Mouse (Mus musculus): ENCODE results near the gene Taar6.

Gene Taar6

DNA sequence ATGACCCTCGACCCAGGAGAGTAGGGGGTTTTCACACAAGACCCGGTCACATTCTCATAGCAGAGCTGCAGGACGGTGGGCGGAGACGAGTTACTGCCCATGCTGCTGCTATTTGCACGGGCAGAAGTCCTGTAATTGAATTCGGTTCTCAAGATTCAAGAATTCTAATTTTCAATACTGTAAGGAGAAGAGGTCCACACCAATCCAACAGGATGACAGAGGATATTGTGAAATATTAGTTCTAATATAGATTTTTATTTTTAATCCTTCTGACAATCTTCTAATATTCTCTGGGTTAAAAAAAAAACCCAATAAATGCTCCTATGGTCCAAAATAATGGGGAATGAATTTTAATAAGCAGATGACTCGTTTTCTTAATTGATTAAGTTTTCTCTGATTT is at the start of gene Taar6:
Gene Taar6 (minus strand): TSS at position 101 of the 400 bp plus-strand sequence.
- no peak for DNase-seq (ENCODE audit: low read depth, low spot score)

DNA sequence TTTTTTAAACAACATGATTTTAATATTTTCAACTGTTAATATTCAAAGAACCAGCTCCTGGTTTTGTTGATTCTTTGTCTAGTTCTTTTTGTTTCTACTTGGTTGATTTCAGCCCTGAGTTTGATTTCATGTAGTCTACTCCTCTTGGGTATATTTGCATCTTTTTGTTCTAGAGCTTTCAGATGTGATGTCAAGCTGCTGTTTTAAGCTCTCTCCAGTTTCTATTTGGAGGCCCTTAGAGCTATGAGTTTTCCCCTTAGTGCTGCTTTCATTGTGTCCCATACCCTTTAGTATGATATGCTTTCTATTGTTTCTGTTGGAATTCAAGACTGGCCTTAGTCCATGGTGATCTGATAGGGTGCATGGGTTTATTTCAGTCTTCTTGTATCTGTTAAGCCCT is 45.9 kb upstream of the Taar6 start:
- DNase-seq (ENCODE audit: low read depth, low spot score), result no peak

DNA sequence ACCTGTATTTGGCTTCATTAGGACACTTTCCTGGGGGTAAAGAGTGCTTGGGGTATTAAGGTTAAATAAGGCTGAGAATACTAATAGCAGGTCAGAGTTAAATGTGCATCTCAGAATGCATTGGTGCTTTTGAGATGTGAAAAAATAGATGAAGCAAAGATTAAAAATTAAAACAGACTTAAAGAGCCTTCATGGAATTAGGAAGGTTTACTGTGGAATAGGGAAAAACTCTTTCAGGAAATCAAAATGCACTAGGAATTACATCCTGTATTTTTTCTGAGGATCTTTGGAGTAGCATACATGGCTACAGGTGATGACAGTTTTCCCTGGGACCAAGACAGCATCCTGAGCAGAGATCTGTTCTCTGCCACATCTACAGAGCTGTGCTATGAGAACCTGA is 41.5 kb upstream of the Taar6 start, which contains the start of gene Taar7d:
Gene Taar7d (plus strand): TSS at position 301 of the 400 bp plus-strand sequence.
- no peak for DNase-seq (ENCODE audit: low read depth, low spot score)

DNA sequence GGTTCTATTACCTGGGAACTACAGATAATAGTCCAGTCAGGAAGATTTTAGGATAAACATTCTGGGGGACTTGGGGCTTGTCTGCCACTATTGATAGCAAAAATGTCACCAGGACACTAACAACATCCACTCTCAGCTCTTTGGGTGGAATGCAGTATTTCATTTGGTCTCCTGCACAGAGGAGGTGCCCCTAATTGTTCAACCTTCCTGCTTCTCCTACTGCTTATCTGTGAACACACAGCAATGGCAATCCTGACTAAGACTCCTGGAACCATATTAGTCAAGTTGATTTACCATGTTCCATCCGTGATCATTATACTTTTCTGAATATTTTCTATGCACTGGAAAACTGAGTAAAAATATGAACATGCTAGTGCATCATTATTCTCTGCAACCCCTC is 22.7 kb upstream of the Taar6 start:
- no peak for DNase-seq (ENCODE audit: low read depth, low spot score)

DNA sequence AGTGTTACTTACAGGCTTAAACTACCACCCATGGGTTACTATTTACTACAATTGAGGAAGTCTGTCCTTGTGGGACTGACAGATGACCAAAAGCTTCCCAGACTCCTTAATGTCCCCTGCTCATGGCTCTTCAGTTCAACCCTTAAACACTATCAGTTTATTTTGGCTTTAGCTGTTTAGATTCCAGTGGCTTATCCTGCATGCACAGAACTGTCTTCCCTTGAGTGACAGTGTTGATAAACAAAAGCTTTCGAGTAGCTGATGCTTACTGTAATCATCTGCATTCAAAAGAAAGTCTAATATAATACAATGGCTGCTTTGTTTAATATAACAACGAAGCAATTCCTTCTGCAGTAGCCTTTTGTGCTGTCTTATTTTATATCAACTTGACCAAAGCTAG is 21.6 kb upstream of the Taar6 start:
- no peak for DNase-seq (ENCODE audit: low read depth, low spot score)

DNA sequence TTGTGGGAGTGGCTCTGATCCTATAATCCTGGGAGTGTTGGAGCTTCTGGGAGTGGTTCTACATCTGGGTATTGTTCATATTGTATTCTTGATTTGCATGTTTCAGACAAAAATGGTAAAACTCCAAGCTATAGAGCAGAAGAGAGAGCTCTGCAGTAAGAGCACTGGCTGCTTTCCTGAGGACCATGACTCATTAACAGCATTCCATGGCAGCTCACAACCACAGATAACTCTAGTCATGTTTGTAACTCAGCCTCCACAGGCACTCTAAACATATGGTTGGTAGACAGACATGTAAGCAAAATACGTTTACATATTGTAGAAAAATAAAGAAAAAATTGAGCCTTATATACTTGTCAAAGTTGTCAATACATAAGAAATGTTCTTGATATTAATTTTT is 21.0 kb upstream of the Taar6 start:
- no peak for DNase-seq (ENCODE audit: low read depth, low spot score)

DNA sequence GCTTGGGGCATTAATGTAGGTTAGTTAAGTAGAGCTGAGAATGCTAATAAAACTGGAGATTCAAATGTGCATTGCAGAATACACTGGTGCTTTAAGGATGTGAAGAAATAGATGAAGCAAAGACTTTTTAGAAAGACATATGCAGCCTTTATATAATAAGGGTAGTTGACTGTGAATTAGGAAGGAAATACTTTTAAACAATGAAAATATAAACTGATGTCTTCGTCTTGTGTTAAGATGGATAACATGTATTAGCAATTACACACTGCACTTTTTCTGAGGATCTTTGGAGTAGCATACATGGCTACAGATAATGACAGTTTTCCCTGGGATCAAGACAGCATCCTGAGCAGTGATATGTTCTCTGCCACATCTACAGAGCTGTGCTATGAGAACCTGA is 14.2 kb upstream of the Taar6 start, which contains the start of gene Taar7b:
Gene Taar7b (plus strand): TSS at position 301 of the 400 bp plus-strand sequence.
- DNase-seq (ENCODE audit: low read depth, low spot score), result no peak

DNA sequence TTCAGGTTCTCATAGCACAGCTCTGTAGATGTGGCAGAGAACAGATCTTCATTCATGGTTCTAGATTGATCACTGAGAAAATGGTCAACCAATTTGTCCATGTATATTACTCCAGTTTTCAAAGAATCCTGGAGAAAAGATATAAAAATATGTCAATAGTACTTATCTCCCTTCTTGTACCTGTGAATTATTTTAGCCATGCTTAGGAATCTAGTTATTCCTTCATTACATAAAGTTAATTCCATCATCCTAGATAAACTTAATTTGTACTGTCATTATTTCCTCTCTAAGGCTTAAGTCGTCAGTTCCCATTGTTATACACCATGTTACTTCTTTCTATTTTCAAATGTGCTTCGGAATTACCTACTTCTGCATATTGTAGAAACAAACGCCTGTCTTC is 7.9 kb upstream of the Taar6 start, which contains the start of gene Taar7a:
Gene Taar7a (minus strand): TSS at position 101 of the 400 bp plus-strand sequence.
- no peak for DNase-seq (ENCODE audit: low read depth, low spot score)

DNA sequence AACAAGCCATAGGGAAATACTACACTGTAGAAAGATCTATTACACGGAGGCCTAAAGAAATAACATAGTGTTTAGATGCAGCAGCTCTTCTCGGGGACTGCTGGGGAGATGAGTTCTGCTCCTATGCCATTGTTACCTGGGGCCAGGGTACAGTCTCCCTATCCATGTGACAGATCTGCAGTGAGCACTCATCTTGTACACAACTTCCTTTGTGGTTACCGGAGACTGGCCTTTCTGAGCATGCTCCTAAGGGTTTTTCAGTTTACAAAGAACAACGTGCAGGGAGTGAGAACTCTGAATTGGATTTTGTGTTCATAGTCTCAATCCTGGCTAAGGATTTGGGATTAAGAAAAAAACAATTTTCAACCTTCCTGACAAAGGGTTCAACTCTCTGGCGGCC is 973 bp upstream of the Taar6 start:
- DNase-seq (ENCODE audit: low read depth, low spot score), result no peak

DNA sequence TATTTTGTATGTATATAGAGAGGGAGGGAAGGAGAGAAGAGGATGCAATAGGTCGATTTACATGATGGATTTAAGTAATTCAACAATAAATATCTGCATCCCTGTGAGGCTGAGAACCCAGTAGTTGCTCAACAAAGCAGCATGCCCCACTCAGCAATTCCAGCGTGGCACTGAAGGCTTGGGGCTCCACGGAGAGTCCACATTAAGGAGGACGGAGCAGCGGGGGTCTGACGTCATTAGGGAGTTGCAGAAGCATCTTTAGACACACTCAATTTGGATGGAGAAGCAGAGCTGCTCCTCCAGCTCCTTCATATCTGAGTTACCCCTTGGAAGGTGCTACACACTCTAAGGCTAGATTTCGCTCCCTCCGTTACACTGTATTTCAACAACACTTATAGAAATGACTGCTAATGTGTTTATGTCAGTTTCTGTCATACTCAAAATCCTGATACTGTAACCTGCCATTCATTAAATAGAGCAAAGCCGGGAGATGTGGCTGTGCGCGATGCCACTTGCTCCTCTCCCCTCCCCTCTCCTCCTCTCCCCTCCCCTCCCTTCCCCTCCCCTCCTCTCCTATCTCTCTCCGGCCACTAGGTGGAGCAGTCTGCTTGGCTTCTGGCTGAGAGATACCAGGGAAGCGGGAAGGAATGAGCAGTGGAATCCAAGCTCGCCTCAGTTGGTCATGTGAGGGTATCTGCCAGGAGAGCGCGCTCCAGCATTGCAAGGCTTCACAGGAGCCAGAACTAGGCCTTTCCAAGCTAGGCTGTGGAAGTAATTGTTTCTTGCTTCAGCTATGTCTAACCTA is 6.3 kb downstream of the Taar6 start:
- peak; percentile 37 for DNase-seq (ENCODE audit: low read depth, low spot score)

DNA sequence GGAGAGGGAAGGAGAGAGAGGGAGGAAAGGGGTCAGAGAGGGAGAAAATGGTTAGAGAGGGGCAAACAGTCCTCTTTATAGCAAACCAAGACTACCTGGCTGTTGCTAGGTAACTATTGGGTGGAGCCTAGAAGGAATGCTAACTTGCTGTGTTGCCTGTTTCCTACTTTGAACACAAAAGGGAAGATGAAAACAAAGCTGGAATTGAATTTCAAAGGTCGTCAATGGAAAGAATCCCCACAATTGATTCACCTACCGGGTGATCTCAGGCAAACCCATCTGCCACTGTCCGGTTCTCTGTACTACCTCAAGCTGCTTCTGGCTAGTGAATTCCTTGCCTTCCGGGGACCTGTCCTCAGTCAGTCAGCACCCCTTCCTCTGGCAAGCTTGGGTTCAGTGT is 7.5 kb downstream of the Taar6 start:
- no peak for DNase-seq (ENCODE audit: low read depth, low spot score)

DNA sequence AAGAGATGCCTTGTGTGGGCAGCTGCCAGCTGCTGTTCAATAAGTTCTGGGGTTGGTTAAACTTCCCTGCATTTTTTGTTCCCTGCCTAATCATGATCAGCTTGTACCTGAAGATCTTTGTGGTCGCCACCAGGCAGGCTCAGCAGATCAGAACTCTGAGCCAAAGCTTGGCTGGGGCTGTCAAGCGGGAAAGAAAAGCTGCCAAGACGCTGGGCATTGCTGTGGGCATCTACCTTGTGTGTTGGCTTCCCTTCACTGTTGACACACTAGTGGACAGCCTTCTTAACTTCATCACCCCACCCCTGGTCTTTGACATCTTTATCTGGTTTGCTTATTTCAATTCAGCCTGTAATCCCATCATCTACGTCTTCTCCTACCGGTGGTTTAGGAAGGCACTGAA is 14.2 kb downstream of the Taar6 start:
- DNase-seq (ENCODE audit: low read depth, low spot score), result no peak

DNA sequence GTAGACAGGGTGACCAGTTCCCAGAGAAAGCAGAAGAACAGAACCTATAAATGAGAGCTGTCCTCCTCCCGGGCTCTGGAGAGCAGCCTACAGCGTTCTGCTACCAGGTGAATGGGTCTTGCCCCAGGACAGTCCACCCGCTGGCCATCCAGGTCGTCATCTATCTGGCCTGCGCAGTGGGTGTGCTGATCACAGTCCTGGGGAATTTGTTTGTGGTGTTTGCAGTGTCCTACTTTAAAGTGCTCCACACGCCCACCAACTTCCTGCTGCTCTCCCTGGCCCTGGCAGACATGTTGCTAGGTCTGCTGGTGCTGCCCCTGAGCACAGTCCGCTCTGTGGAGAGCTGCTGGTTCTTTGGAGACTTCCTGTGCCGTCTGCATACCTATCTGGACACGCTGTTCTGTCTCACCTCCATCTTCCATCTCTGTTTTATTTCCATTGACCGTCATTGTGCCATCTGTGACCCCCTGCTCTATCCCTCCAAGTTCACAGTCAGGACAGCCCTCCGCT is 14.7 kb downstream of the Taar6 start, which contains the start of gene Taar5:
Gene Taar5 (plus strand): TSS at position 51 of the 510 bp plus-strand sequence.
- DNase-seq (ENCODE audit: low read depth, low spot score), result no peak

DNA sequence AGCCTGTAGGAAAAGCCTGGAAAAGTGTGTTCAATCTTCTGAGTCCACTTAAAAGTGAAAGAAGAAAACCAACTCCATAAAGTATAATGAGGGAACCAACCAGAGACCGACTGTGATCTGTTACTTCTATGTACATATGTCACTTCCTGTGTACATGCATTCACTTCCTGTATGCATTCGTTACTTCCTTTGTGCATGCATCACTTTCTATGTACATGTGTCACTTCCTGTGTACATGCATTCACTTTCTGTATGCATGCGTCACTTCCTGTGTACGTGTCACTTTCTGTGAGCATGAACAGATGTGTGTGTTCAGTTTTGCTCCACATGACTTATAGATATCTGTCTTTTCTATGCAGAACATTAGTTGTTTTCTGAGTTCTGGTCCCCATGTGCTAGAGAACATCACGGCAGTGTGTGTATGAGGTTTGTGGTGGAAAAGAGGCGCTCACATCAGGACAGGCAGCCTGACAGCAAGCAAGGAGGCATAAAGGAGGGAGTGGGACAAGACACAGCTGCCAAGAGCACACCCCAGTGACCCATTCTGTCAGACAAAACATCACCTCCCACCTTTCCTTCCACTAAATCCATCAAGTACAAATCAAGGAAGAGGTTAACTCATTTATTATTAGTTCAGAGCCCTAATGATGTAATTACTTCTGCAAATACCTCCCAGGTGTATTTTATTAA is 20.4 kb downstream of the Taar6 start:
- peak; percentile 1 for DNase-seq (ENCODE audit: low read depth, low spot score)

DNA sequence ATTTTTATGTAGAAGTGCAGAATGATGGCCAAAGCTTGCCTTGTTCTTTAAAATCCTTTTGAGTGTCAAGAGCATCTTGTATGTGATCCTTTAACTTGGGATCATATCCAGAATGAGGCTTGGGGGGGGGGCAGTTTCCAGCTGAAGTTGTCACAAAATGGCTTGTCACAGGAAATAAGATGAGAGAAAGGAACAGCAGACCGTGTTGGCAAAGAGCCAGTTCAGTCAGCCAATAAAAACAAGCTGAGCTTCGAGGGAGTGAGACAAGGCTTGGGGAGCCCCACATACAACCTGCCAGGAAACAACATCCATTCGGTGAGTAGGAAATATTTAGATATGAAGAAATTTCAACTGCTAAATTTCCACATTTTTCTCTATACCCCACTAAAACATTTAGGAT is 22.0 kb downstream of the Taar6 start:
- no peak for DNase-seq (ENCODE audit: low read depth, low spot score)

DNA sequence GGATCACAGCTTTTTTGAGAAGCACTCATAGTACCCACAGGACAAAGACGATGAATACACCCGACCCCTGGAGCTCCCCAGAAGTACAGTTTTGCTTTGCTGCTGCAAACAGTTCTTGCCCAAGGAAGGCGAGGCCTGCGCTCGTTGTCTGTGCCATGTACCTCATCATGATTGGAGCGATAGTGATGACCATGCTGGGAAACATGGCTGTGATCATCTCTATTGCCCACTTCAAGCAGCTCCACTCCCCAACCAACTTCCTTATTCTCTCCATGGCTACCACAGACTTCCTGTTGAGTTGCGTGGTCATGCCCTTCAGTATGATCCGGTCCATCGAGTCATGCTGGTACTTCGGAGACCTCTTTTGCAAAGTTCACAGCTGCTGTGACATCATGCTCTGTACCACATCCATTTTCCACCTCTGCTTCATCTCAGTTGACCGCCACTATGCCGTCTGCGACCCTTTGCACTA is 25.0 kb downstream of the Taar6 start, which contains the start of gene Taar4:
Gene Taar4 (plus strand): TSS at position 51 of the 472 bp plus-strand sequence.
- no peak for DNase-seq (ENCODE audit: low read depth, low spot score)

DNA sequence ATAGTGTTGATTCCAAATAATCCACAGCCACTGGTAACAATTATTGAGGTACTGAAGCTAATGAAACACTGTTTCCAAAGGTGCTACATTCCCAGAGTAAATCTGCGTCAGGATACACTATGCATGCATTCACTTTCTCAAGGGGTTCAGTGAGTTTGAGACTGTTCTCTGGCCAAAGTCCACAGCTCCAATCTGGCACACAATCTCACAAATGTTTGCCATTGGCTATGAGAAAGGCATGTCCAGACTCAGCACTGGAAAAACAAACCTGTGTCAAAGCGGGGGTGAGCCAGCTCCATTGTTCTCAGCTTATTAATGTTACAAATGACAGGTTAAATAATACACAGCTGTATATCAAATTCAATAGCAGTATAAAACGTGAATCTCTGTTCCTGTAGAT is 26.4 kb downstream of the Taar6 start:
- no peak for DNase-seq (ENCODE audit: low read depth, low spot score)

DNA sequence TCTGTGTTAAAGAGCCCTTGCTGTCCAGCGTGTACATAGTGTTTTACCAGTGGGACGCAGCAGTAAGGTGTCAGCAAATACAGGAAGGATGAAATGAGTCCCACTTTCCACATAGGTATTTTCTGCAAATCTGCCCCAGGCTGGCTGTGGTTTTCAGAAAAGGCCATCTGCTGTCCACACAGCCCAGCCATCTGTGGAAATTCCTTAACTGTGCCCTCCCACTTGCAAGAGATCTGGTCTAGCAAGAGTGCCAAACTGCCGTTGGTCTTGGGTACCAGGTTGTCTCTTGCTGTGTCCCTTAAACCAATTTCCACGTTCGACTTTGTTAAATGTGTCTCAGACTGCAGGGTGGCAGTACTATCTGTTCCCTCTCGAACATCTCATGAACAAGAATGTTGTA is 33.7 kb downstream of the Taar6 start:
- DNase-seq (ENCODE audit: low read depth, low spot score), result no peak

DNA sequence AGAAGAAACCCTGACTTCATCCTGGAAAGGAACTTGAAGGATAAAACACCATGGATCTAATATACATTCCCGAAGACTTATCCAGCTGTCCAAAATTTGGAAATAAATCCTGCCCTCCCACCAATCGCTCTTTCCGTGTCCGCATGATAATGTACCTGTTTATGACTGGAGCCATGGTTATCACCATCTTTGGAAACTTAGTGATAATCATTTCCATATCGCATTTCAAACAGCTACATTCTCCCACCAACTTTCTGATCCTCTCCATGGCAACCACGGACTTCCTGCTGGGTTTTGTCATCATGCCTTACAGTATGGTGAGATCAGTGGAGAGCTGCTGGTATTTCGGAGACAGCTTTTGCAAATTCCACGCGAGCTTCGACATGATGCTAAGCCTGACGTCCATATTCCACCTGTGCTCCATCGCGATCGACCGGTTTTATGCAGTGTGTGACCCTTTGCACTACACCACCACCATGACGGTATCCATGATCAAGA is 35.9 kb downstream of the Taar6 start, which contains the start of gene Taar3:
Gene Taar3 (plus strand): TSS at position 51 of the 498 bp plus-strand sequence.
- DNase-seq (ENCODE audit: low read depth, low spot score), result no peak

DNA sequence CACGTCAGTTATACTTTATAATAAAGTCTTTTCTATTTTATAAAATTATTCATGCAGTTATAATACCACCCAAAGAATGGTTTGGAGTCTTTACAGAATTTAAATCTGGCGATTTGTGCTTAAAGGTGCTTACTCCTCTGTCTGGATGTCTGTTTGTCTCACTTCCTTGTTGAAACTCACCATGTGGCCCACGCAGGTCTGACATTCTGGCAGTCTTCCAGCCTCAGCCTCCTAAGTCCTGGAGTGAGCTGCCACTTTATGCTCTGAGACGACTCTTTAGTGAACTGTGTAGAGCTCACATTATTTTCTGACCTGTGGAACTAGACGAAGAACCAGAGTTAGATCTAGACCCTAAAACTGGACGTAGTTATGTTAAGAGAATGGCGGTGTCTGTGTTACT is 37.4 kb downstream of the Taar6 start:
- no peak for DNase-seq (ENCODE audit: low read depth, low spot score)

DNA sequence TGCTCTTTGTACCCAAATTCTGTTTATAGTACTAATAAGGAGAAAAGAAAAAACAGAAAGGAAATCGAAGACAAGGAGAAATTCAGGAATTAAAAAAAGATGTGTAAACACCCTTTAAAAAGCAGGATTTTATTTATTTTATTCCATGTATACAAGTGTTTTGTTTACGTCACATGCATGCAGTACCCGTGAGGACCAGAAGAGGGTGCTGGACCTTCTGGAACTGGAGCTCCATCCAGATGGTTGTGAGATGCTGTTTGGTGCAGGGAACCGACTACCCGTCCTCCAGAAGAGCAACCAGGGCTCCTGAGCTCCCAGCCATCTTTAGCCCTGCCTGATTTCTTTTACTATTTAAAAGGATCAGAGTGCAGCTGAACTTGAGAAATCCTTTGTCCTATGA is 43.0 kb downstream of the Taar6 start:
- peak; percentile 16 for DNase-seq (ENCODE audit: low read depth, low spot score)

DNA sequence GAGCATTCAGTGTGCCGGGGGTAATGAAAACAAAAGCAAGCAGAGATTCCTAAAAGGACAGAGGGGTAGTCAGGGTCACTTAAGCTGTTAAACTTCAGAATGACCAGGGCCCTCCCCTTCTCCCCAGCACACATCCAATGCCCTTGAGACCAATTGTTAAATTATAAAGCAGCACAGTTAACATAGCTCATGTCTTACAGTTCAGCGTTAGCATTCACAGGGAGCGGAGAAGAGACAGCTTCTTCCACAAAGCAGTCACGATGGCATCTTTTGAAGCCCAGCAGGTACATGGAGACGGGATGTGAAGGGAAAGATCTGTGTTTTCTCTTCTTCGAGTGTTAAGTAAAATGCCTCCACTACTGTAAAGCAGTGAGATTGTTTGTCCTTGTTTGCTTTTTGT is 47.1 kb downstream of the Taar6 start, which contains the start of gene Taar2:
Gene Taar2 (plus strand): TSS at position 261 of the 400 bp plus-strand sequence.
- DNase-seq (ENCODE audit: low read depth, low spot score), result no peak
